Mouse (Mus musculus) WW6 (cell line): ENCODE measurements at regions not wholly inside any gene's neighbourhood (a gene's known extent, or its start where the extent isn't known, plus 50 kb on each side); places are given as distances from the start of the nearest gene placed in this dataset.

ENCODE experiments used
- DNase-seq: peaks from one replicate; pipeline ENCODE4 v3.0.0-alpha.2; 2013; ENCODE audit warnings: low read depth, low spot score

- no peak for DNase-seq
Observed at GRCm38 (mm10) chr7:136423846-136424531, 470.4 kb upstream of the Mgmt start.

GRCm38 (mm10) chr7:136427164-136427563 is 467.2 kb upstream of the Mgmt start:
- no peak for DNase-seq

GRCm38 (mm10) chr7:136430085-136431011 is 464.1 kb upstream of the Mgmt start:
- peak; percentile 28 for DNase-seq

GRCm38 (mm10) chr7:136433699-136434098 is 460.7 kb upstream of the Mgmt start:
- DNase-seq, result no peak

GRCm38 (mm10) chr7:136434510-136434909 is 459.9 kb upstream of the Mgmt start:
- no peak for DNase-seq

- DNase-seq, result no peak
Observed at GRCm38 (mm10) chr7:136443436-136443835, 451.0 kb upstream of the Mgmt start.

- no peak for DNase-seq
Observed at GRCm38 (mm10) chr7:136445091-136445490, 449.3 kb upstream of the Mgmt start.

GRCm38 (mm10) chr7:136449286-136449685 is 445.1 kb upstream of the Mgmt start:
- no peak for DNase-seq

GRCm38 (mm10) chr7:136451672-136452361 is 442.6 kb upstream of the Mgmt start:
- no peak for DNase-seq

- DNase-seq, result no peak
Observed at GRCm38 (mm10) chr7:136452561-136452960, 441.9 kb upstream of the Mgmt start.

GRCm38 (mm10) chr7:136457171-136457570 is 437.2 kb upstream of the Mgmt start:
- DNase-seq, result no peak

- DNase-seq, result no peak
Observed at GRCm38 (mm10) chr7:136457867-136458448, 436.5 kb upstream of the Mgmt start.

GRCm38 (mm10) chr7:136477135-136477534 is 417.3 kb upstream of the Mgmt start:
- no peak for DNase-seq

GRCm38 (mm10) chr7:136480641-136481202 is 413.7 kb upstream of the Mgmt start:
- DNase-seq, result no peak

- DNase-seq, result no peak
Observed at GRCm38 (mm10) chr7:136483237-136483636, 411.2 kb upstream of the Mgmt start.

- DNase-seq, result no peak
Observed at GRCm38 (mm10) chr7:136487556-136487955, 406.9 kb upstream of the Mgmt start.

GRCm38 (mm10) chr7:136494862-136495261 is 399.6 kb upstream of the Mgmt start:
- no peak for DNase-seq

GRCm38 (mm10) chr7:136496335-136497242 is 397.8 kb upstream of the Mgmt start:
- no peak for DNase-seq

- no peak for DNase-seq
Observed at GRCm38 (mm10) chr7:136500059-136500458, 394.4 kb upstream of the Mgmt start.

- DNase-seq, result no peak
Observed at GRCm38 (mm10) chr7:136501094-136501493, 393.3 kb upstream of the Mgmt start.
